Mouse (Mus musculus) adrenal gland, adult 2 months (tissue): ENCODE measurements around the gene Sfswap. TPM values are rescaled to one million over a fixed set of nuclear protein-coding genes. Genes with fewer than 3 reads are reported as not detected.

Source experiments
- DNase-seq: peaks from one replicate; pipeline ENCODE4 v3.0.0; 2021
- polyA plus RNA-seq: library from polyadenylated mRNA; depleted of rRNA; stranded (reverse); fragments of >200 nt; gene quantifications from 2 replicates; pipeline ENCODE4 v1.2.3, GENCODE M21; 2012
- total RNA-seq, 2 experiments: library from RNA; stranded (reverse); gene quantifications; 2 replicates each; pipeline ENCODE4 v1.2.3; 2021

Gene Sfswap
- total and polyA plus RNA-seq, 3 experiments: 39.7 to 108 (median 45.7) TPM

DNA sequence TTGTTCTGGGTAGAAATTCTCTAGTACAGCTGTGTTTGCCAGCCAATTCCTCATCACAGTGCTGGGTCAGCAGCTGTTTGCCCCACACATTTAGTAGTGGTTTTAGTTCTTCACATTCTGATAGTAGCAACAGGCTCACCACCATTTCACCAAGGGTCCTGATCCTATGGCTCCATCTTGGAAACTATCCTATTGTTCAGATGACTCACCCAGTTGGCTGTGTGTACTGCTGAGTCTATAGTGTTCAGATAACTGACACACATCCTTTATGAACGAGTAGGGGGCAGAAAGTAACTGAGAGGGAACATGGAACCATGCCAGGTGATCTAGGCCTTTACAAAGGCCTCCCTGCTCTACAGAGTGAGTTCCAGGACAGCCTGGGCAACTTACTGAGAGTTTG lies 28.6 kb downstream of the Sfswap start:
- no peak for DNase-seq

DNA sequence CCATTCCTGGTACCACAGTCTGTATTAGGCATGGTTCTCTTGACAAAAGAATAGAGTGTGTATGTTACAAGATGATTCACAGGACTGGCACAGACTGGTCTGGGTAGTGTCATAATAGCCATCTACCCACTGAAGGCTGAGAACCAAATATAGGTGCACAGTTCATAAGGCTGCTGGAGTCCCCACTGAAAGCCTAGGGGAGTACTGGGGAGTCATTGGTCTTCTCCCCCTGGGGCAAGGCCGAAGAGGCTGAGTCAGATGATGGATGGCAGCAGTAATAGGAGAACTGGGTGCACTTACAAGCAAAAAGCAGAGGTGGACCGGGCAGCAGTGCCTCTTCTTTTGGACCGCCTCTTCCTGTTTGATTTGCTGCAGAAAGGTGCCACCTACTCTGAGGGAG lies 32.7 kb downstream of the Sfswap start:
- DNase-seq: peak; percentile 87

DNA sequence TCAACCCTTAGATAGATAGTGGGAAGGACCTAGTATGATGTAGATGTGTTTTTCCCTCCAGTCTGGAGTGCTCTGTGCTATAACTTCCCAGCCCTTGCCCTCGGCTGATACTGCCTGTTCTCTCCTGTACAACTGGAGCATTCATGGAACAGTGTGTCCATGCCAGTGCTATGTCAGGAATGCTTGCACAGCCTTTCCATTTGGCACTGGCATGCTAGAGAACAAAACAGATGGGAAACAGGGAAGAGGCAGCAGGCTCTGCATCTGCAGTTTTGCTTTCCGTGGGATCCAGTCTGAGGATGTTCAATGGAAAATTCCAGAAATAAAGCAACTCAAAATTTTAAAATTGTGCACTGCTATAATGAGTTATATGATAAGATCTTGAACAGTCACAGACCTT lies 33.5 kb downstream of the Sfswap start:
- no peak for DNase-seq

DNA sequence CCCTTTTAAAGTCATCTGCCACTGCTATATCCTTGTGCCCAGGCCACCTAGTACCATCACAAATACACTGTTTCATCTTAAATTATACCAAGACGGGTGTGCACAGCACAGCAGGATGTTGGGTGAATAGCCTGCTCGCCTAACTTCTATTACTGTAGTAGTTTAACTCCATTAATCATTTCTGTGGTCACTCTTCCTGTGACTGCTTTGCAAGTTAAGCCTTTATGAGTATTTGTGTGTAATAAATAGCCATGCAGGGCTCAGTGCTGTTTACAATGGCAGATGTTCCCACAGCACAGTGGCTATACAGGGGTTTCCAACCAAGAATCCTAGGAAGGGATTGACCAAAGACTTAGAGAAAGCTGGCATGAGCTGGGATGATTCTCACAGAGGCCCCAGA lies 34.0 kb downstream of the Sfswap start:
- DNase-seq: no peak

DNA sequence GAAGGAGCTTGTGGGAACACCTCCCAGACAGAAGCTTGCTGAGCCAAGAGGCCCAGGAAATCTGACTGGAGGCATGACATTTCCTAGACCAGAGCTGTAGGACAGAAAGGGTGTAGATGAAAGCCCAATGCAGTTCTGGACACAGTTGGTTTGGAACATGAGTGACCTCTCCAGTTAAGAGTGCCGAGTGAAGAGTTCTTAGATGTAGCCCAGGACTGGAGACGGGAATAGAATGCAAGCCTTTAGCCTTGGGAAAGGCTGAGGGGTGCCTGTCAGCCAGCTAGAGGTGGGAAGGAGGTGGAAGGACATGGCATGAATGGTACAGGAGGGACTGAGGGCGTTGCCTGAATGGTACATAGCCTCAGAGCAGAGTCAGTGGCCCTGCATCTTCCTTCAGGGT lies 34.4 kb downstream of the Sfswap start:
- no peak for DNase-seq

DNA sequence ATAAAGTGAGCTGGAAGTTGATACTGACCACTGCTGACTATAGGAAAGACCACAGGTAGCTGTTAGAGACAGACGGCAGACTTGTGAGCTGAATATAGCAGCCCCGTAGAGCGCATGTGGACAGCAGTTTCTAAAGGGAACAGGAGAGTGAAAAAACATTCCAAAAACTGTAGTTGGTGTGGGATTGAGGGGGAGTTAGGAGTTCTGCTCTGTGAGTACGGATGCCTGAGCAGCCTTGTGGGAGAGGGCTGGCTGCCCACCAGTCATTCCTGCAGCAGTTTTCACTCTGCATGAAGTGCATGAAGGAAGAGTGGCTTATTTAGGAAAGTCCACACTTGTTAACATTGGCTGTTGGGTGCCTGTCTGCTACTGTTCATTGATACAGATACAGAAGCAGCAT lies 37.8 kb downstream of the Sfswap start:
- no peak for DNase-seq

DNA sequence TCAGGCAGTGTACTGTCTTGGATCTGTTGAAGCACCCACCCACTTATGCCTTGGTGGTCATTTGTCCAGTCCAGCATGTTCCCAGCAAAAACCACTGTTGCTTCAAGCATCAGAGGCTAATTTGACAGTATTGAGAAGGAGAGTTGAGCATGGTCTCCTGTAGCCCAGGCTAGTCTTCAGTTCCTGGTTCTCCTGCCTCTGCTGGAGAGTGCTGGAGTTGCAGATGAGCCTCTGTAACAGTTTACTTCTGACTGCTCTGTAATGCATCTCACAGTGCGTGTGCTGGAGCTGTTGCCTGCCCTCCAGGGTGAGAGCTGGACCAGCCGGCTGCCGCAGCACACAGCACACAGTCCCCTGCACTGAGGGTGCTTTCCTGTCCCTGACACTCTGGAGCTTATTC lies 41.2 kb downstream of the Sfswap start:
- DNase-seq: no peak

DNA sequence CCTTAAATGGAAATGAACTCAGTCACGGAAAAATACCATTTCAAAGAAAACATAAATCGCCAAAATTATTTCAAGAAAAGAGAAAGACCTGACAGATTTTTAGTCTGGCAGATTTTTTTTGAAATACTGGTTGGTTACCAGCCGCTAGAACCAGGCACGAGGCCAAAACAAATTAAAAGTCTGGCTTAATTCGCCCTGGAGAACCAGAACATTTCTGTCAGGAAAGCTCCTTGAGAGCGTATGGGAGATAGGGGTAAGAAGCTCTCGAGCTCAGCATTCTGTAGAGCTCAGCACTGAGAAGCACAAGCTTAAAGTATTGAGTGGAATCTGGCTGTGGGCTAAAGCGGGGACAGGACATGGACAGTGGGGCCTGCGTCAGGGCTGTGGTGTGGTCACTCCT lies 44.8 kb downstream of the Sfswap start:
- no peak for DNase-seq

DNA sequence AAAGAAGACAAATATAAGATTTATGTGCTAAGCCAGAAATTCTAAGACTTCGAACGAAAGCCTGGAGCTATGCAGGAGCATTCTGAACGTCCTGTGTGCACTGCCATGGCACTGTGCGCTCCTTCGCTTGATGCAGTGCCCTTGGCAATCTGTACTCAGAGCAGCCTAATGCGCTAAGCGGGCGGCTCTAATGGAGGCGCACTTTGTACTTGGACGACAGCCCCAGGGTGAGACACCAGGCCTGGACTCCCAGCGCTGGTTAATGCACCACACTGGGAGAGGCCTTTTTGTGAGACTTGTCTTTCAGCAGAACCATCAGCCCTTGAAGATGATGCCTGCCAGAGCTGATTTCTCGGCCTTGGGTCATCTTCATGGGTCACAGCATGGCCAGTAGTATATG lies 48.7 kb downstream of the Sfswap start:
- no peak for DNase-seq

DNA sequence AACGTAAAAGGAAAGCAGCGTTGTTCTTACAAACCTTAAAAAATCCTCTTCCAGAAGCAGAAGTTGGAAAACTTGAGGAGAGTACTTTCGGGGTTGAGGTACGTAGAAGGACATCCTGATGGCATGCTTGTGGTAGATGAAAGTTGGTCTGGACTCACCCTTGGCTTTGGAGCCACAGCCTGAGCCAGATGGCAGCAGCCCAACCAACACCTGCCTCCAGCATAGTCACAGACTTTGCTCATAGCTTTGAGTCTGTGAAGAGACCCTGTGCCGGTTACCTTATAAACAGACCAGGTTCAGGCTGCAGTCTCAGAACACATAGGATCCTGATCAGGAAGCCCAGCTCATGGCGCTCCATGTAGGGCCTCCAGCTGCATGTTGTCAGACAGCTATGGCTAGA lies 49.8 kb downstream of the Sfswap start:
- no peak for DNase-seq

DNA sequence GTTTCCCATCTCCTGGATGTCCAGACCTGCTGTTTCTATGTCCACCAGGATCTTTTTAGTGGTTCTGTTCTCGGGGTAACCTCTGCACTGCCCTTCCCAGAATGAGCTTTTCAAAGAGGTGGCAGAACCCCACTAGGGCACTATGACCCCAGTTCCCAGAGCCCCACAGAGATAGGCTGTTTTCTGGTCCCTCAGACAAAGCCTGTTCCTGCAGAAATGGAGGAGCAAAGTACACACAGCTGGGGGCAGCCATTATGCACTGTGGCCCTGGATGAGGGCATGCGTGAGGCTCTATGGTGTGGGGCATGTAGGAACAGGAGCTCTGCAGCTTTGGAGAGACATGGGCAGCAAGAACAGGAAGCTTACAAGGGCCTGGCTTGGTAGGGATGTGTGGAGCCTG lies 51.0 kb downstream of the Sfswap start:
- DNase-seq: no peak

DNA sequence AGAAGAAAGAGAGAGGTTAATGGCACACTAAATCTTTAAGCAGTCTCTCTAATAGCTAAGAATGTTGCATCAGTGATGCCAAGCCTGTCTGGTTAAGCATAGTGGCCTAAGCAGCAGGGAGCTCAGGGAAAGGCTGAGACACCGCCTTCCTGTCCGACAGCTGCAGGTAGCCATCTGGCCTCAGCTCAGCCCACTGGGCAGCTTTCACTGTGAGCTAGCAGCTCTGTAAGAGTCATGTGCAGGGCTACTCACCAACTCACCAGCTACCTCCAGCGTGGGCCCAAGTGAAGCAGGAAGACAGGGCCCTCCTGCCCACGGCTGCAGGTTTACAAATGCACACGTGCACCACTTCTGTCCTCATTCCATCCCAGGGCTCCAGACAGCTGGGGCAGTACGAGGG lies 52.6 kb downstream of the Sfswap start:
- no peak for DNase-seq

DNA sequence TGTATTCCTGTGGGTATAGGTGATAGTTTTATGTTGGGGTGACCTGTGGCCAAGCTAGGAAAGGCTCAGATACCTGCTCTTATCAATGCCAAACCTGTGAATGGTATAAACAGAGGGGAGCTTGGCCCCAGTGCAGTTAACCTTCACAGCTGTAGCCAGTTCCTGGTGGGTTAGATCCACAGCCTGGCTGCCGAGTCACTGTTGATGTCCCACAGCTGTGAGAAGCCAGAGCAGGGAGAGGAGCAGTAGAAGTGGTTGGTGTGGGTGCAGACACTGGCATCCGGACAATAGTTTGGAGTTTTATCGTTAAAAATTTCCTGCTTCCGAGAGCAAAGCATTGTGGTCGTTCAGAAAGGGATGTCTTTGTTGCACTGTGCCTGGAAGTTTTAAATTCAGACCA lies 57.6 kb downstream of the Sfswap start:
- no peak for DNase-seq

DNA sequence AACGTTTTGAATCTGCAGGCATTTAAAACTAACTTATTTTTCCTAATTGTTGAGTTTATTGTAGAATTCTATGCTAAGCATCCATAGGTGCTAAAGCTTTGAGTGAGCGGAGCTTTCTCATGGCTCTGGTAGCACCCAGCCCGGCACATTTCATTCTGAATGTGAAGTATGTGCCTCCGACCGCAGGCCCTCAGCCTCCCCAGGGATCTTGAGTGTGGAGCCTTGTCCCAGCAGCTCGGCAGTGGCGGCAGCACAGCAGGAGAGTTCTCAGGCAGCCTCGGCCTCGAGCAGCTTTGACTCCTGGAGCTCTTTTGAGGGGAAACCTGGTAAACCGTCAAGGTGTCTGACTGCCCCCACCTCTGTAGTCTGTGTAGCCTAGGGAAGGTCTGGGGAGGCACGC lies 58.3 kb downstream of the Sfswap start:
- DNase-seq: no peak

DNA sequence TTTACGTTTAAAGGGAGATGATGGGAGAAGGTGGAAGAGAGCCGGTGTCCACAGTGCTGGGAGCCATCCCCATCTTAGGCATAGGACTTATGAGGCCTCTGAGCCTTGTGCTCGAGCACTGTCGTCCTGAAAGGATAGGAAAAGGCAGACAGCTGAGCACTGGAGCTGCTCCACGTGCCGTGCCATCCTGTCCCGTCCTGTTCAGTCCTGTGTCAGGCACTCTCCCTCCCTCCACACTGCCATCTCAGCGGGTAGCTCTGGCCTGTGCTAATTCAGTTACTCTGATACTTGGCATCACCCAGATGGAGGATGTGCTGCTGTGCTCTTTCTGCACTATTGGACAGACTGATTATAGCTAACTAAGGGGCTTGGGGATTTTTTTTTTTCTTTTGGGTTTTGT lies 61.3 kb downstream of the Sfswap start:
- DNase-seq: no peak

DNA sequence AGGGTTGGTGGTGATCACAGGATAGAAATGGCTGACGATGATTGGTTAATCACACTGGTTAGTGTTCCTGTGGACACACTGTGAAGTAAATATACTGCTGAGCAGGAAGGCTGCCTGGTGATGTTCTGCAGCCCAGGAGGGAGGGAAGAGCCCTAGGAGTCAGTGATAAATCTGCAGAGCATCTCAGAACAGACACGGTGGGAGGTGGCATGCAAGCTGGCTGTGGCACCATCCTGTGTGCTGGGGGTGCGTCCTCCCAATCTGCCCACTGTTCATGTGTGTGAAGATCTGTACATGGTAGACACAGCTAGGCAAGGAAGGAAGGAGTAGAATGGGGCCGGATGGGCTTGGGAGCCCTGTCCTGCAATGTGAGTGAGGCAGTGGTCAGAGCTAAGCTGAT lies 67.6 kb downstream of the Sfswap start:
- no peak for DNase-seq

DNA sequence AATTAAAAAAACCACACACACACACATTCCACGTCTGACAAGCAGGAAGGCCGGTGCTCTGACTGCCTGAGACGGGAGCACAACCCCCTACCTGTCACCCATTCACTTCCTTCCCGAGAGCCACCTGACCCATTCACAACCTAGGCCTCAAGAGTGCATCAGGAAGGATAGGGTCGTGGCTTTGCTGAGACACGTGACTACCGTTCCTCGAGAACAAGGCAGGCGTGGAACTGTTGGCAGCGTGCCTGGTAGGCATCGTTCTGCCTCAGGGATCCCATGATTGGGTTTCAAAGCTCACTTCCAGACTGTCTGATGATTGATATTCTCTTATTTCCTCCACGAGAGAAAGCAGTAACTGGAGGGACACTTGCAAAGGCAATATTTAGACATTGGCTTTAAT lies 77.2 kb downstream of the Sfswap start:
- DNase-seq: peak; percentile 23

DNA sequence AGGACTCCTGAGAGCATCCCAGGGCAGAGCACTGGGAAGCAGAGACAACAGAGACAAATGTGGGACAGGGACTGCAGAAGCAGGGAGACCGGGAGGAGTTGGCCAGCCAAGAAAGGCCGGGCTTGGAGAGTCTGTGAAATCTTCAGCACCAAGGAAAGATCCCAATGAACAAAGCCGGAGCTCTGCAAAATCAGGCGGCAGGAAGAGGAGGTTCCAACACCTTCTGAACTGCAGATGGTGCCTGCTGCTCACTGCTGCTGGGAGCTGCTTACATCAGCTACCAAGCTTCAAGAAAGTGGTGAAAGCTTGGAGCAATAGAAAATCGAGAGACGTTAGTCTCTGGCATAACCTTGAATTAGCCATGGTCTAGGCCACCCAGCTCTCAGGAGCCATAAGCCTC lies 79.0 kb downstream of the Sfswap start:
- DNase-seq: no peak

DNA sequence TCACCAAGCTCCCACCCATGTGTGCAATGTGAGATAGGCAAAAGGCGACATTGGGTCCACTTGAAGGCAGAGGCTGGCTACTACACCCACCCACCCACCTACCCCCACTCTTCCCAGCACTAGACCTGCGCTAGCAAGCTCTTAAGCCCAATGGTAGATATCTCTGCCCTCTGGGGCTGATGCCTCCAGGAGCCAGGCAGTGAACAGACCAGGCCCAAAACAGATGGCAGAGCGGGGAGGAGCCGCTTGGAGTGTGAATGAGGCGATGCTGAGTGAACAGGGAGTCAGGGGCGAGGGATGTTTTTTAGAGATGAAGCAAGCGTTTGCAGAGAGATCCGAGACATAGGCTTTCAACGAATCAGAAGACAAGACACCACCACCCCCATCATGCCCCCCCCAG lies 79.6 kb downstream of the Sfswap start:
- DNase-seq: no peak

DNA sequence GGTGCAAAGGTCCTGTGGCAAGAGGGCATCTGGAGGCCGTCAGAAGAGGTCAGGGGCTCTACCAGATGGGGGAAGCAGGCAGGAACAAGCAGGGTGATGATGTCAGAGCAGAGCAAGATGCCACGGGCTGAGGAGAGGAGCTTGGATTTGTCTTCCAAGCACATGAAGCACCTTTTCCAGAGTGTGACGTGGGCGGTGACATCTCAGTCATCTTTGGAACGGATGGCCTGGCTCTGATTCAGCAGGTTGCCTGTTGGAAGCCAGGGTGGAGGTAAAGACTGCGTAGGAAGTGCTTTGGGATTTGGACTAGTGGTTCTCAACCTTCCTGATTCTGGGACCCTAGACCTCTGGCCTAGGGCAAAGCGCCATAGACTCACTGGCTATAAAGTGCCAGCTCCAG lies 80.0 kb downstream of the Sfswap start:
- DNase-seq: no peak

DNA sequence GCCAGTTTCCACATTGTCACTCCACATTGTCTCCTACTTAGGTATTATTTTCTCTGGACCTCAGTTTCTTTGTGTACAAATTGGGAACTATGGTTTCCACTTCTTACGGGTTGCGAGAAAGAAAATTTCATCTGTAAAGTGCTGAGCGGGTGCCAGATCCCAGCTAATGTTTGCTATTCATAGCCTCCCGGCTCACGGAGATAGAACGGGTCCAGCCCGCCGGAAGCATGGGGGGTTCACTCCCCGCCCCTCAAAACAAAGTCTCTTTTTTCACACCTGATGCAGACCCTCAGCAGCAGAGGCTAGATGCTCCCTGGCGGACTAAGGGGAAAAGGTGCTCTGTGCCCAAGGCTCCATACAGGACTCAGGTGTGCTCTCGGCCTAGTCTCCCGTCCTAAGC lies 82.3 kb downstream of the Sfswap start:
- DNase-seq: peak; percentile 9

DNA sequence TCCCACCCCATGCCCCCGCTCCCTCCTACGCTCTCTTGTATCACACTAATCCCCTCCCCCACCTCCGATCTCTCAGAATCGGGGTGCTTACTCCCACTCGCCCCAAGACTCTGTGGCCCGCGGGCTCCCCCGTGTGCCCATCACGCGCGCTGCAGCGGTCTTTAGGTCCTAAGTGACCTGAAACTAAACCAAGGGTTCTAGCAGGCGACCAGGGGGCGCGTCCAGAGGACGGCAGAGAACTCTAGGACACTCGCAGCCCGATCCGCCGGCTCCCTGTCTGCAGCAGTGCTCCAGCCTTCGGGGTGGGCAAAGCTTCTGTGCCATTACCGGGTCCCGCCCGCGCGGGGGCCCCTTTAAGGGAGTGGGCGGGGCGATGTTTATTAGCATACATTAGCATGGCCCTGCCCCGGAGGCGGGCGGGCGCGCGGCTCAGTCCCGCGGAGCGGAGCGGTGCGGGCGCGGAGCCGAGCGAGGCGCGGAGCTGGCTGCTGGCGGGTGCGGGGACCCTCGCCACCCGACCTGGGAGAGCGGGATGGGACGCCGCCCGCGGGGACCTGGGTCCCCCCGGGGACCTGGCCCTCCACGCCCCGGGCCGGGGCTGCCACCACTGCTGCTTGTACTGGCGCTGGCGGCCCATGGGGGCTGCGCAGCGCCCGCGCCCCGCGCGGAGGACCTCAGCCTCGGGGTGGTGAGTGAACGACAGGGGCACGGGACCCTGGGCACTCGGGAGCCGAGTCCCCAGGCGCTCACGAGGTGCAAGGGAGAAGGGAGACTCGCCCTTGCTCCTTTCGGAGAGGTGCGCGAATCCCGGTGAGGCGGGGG lies 83.0 kb downstream of the Sfswap start, which contains the start of gene Mmp17:
Mmp17 (plus strand) TSS at position 409 of the 822 bp plus-strand sequence.
- DNase-seq: peak; percentile 90

DNA sequence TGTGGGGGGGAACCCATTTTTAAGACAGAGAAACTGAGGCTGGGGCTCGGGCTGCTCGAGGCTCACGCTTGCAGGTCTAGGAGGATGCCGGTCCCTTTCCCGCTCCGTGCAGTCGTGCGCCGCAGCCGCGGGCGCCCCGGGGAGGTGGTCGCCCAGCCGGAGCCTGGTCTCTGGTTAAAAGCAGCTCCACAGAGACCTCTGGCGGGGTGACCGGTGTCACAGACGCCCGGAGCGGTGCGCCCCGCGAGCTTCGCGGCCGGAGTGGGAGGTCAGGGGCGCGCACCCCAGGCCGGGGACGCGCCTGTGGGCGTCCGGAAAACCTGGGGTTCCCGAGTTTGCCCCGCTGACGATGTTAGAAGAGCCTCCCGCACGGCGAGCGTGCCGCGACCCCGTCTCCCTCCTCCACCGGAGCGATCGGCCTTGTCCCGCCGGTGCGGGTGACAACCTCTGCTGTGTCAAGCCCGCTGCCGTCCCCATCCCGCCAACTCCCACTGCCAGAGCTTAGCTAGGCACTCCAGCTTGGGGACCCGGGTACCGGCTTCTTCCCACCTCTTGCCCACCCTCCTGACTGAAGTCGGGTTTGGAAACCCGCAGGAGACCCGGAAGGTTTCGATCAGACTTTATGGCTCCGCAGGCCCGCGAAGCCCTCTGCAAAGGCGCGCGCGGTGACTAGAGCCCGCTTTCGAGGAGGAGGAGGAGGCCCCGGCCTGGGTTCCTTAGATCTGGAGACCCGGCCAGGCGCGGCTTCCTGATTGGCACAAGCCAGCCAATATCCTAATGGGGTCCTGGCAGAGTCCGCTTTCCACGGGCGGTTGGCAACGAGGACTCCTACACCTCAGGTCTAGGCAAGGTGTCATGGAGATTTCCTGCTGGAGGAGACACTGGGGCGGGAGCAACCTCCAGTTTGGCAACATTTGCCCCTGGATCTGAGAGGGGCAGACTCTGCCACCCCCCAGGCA lies 83.8 kb downstream of the Sfswap start:
- peak; percentile 39 for DNase-seq
